Mouse (Mus musculus): ENCODE results near the gene Amer2. TPM values are rescaled to one million over a fixed set of nuclear protein-coding genes. Genes with fewer than 3 reads are reported as not detected.
A peak's percentile ranks its signal among the peaks of the same experiment; 100 is the strongest.
"Not testable (repeated sequence)": the region's sequence is repeated elsewhere in the genome, so short reads cannot be mapped to it uniquely, and the experiment has no call there.

Gene Amer2
- 1 to 10 TPM; 2.2 to 3.1 TPM for total RNA-seq (2021)
- long read RNA-seq, experiment 1, full-length matches to known transcripts, result 1 of 4 reads
- long read RNA-seq, experiment 1, partial matches to known transcripts, result 3 of 4 reads
- long read RNA-seq, experiment 1, other reads (novel, unspliced or antisense), result 0 of 4 reads
- long read RNA-seq, experiment 2, full-length matches to known transcripts, result 1 of 1 reads
- long read RNA-seq, experiment 2, partial matches to known transcripts, result 0 of 1 reads
- long read RNA-seq, experiment 2, other reads (novel, unspliced or antisense), result 0 of 1 reads

- no peak for DNase-seq
Observed at GRCm38 (mm10) chr14:60372821-60373309, at the start of gene Amer2. Amer2 (plus strand) TSS chr14:60373259.

GRCm38 (mm10) chr14:60340001-60340400 lies 33.1 kb upstream of the Amer2 start:
- not testable (repeated sequence) for DNase-seq

- DNase-seq, result no peak
Observed at GRCm38 (mm10) chr14:60340570-60340969, 32.5 kb upstream of the Amer2 start.

- DNase-seq, result no peak
Observed at GRCm38 (mm10) chr14:60345326-60345876, 27.7 kb upstream of the Amer2 start.

- DNase-seq, result no peak
Observed at GRCm38 (mm10) chr14:60358347-60358746, 14.7 kb upstream of the Amer2 start.

GRCm38 (mm10) chr14:60361380-60362212 lies 11.5 kb upstream of the Amer2 start:
- no peak for DNase-seq

- no peak for DNase-seq
Observed at GRCm38 (mm10) chr14:60366729-60367128, 6.3 kb upstream of the Amer2 start.

- DNase-seq, result no peak
Observed at GRCm38 (mm10) chr14:60368769-60369666, 4.0 kb upstream of the Amer2 start.

GRCm38 (mm10) chr14:60369667-60370315 lies 3.3 kb upstream of the Amer2 start:
- DNase-seq, result no peak

- no peak for DNase-seq
Observed at GRCm38 (mm10) chr14:60377107-60377506, 4.0 kb downstream of the Amer2 start.

- DNase-seq, result no peak
Observed at GRCm38 (mm10) chr14:60377546-60377945, 4.5 kb downstream of the Amer2 start.

- peak; percentile 86 to 90 for DNase-seq
Observed at GRCm38 (mm10) chr14:60378057-60378565, 5.1 kb downstream of the Amer2 start.

GRCm38 (mm10) chr14:60378566-60379322 lies 5.7 kb downstream of the Amer2 start:
- peak; percentile 72 to 74 for DNase-seq

- no peak for DNase-seq
Observed at GRCm38 (mm10) chr14:60379323-60379957, 6.4 kb downstream of the Amer2 start.

- DNase-seq, result no peak
Observed at GRCm38 (mm10) chr14:60379958-60380330, 6.9 kb downstream of the Amer2 start.

GRCm38 (mm10) chr14:60381671-60382070 lies 8.6 kb downstream of the Amer2 start:
- DNase-seq, result no peak

GRCm38 (mm10) chr14:60383816-60384215 lies 10.8 kb downstream of the Amer2 start:
- no peak for DNase-seq

GRCm38 (mm10) chr14:60384269-60384668 lies 11.2 kb downstream of the Amer2 start:
- DNase-seq, result no peak

- no peak for DNase-seq
Observed at GRCm38 (mm10) chr14:60385079-60385643, 12.1 kb downstream of the Amer2 start.
